Mouse (Mus musculus) lung, postnatal 4 days (tissue): Measurements from ENCODE around the gene Usp24.
A peak's percentile ranks its signal among the peaks of the same experiment; 100 is the strongest.

Experiments used
- DNase-seq, 2 experiments: peaks; one replicate each; pipeline ENCODE4 v3.0.0; 2021

Gene Usp24

GRCm38 (mm10) chr4:106315921-106316350 lies at the start of gene Usp24:
Gene Usp24, plus strand, starts transcription at chr4:106316213.
- peak; percentile 81 to 88 for DNase-seq

GRCm38 (mm10) chr4:106276937-106277336 lies 39.1 kb upstream of the Usp24 start:
- DNase-seq: no peak

DNA sequence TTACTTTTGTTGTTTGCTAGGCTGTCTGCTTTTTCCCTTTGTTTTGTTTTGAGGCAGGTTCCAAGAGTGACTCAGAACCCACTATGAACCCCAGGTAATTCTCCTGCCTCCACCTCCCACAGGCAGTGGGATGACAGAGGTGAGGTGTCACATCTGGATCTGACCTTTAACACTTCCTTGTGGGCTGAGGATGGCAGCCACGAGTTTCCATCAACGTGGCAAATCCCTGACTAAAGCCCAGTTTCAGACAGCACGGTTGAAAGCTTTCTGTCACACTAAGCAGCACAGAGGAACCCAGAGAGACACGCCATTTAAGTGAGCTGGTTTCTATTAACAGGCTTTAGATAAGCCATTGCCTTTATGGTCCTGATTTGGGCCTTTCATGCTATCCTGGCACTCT lies 36.8 kb upstream of the Usp24 start:
- no peak for DNase-seq

DNA sequence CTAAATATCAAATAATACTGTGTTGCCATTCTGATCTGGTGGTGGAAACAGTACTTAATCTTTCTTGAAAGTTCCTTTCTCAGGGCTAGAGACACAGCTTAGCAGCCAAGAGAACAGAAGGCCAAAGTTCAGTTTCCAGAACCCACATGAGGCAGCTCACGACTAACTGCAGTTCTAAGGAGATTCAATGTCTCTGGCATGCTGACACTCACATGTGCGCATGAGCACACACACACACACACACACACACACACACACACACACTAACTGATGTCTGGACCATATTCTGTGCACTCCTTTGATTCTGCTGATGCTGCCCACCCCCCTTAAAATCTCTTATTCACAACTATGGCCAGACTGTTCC lies 34.9 kb upstream of the Usp24 start:
- DNase-seq: no peak

GRCm38 (mm10) chr4:106281492-106282122 lies 34.4 kb upstream of the Usp24 start:
- peak; percentile 37 to 44 for DNase-seq

- no peak for DNase-seq
Measured at GRCm38 (mm10) chr4:106282123-106282510, 33.9 kb upstream of the Usp24 start.

DNA sequence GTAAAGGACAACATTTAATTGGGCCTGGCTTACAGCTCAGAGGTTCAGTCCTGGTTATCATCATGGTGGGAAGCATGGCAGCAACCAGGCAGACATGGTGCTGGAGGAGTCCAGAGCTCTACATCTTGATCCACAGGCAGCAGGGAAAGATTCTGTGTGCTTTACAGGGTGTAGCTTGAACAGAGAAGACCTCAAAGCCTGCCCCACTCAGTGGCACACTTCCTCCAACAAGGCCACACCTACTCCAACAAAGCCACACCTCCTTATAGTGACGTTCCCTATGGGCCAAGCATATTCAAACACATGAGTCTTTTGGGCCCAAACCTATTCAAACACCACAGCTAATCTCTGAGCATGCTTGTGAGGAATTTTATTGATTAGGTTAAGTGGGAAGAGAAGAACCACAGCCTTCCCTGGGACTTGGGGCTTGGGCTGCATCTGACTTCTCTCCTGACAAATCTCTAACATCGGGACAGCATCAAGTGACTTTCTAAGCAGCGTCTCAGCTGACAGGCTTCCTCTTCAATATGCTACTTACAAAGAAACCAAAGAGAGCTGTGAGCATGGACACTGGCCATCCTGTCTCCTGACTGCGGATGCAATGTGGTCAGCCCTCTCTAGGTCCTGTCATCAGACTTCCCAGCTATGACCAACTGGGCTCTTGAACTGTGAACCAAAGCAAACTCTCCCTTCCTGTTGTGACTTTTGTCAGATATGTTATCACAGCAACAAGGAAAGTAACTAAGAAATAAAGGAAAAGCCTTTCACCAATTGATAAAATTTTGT lies 28.9 kb upstream of the Usp24 start:
- no peak for DNase-seq

GRCm38 (mm10) chr4:106290201-106290600 lies 25.8 kb upstream of the Usp24 start:
- no peak for DNase-seq

DNA sequence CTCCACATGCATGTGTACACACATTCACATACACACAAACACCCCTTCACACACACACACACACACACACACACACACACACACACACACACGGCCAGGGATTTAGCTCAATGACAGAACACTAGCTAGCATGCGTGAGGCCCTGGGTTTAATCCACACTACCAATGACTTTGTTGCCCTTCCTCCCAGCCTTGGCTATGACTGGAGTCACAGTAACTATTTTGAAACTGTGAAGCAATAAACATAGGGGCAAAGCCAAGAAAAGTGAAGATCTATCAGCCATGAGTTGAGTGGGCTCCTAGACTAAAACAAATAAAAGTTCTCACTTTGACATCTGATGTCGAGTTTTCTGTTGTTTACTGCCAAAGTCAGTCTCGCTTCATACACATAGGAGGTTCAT lies 23.2 kb upstream of the Usp24 start:
- DNase-seq: peak in 1 of 2 experiments; percentile 17

- no peak for DNase-seq
Measured at GRCm38 (mm10) chr4:106293378-106294090, 22.5 kb upstream of the Usp24 start.

- no peak for DNase-seq
Measured at GRCm38 (mm10) chr4:106295696-106296095, 20.3 kb upstream of the Usp24 start.

GRCm38 (mm10) chr4:106296412-106297086 lies 19.5 kb upstream of the Usp24 start:
- no peak for DNase-seq

DNA sequence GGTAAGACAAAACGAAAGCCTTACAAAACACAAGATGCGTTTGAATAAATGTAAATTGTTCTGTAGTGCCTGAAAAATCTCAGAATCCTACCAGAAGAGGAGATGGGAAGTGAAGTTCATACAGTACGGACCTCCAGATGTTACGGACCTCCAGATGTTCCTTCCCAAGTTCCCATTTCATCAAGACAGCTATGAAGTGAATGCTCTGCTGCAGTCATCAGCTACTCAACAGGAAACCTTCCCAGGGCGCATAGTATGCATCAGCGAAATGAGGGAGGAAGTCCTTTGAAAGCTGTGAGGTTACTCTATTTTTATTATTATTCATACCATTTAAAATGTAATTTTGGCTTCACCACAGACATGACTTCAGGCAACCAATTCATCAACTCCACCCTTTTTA lies 14.7 kb upstream of the Usp24 start:
- no peak for DNase-seq

GRCm38 (mm10) chr4:106308090-106308489 lies 7.9 kb upstream of the Usp24 start:
- no peak for DNase-seq

- no peak for DNase-seq
Measured at GRCm38 (mm10) chr4:106312651-106313050, 3.4 kb upstream of the Usp24 start.

DNA sequence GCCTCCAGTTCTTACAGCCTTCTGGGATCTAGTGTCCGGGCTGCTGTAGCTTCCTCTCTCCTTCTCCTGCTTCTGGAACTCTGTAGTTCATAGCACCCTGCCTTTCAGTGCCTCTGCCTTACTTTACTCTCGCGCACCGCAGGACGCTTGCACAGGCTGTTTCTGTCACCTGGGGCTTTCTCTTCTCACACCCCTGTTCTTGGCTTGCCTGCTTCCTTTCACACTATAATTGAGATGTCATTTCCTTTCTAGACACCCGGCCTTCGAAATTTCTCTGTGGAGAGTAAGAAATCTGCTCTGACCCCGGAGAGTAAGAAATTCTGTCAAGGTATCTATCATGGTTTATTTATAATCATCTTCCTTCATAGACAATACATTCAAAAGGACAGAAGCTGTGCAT lies 2.9 kb upstream of the Usp24 start:
- DNase-seq: no peak

DNA sequence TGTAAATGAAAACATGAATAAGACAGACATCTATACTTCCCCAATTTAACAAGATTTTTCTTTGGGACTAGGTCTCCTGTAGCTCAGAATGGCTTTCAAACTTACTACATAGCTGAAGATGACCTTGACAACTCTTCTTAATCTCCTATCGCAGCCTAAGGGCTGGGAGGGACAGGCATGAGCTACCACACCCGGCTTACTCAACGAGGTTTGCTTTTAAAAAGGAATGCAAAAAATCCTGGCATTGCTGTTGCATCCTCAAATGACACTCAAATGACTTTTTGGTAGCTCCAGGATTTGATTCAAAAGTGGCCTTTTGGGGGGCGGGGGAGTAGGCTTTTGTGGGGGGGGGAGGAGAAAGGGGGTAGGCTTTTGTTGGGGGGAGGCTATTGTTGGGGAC lies 2.1 kb upstream of the Usp24 start:
- DNase-seq: no peak

GRCm38 (mm10) chr4:106314291-106314690 lies 1.7 kb upstream of the Usp24 start:
- no peak for DNase-seq

DNA sequence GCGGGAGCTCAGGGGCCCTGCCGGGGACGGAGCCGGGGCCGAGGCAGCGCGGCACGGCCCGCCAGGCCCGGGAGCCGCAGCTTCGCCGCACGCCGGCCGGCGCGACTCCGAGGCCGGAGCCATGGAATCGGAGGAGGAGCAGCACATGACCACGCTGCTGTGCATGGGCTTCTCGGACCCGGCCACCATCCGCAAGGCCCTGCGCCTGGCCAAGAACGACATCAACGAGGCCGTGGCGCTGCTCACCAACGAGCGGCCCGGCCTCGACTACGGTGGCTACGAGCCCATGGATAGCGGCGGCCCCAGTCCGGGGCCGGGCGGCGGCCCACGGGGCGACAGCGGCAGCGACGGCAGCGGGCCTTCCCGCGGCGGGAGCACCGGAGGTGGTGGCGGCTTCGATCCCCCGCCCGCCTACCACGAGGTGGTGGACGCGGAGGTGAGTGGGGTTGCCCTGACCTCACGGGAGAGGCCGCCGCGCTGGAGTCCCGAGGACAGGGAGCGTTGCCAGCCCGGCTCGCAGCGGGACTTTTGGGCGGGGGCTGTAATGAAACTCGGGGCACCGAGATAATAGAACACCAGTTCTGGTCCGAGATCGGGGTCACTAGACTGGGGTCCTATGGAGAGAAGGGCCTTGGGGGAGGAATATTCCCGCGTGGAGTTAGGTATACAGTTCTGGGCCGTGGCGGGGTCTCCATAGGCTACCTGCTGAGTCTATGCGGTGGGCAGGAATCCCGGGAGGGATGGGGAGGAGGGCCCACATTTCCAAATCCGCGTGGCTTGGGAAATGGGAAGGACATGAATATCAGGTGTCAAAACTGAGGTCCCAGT lies 552 bp downstream of the Usp24 start:
- DNase-seq: peak in 1 of 2 experiments; percentile 62

GRCm38 (mm10) chr4:106317179-106318055 lies 1.4 kb downstream of the Usp24 start:
- DNase-seq: no peak

GRCm38 (mm10) chr4:106318208-106318607 lies 2.2 kb downstream of the Usp24 start:
- no peak for DNase-seq
